Mouse (Mus musculus) B cell, adult 67 days (primary cell): ENCODE data around the gene Dnajc9. TPM values are rescaled to one million over a fixed set of nuclear protein-coding genes. Genes with fewer than 3 reads are reported as not detected.

Source experiments
- total RNA-seq, 2 experiments: library from RNA; stranded (reverse); gene quantifications; 4 replicates each; pipeline ENCODE4 v1.2.4; 2023

Dnajc9 gene
- total RNA-seq, result 10 to 100 TPM; 84.5 to 98.3 TPM

DNA sequence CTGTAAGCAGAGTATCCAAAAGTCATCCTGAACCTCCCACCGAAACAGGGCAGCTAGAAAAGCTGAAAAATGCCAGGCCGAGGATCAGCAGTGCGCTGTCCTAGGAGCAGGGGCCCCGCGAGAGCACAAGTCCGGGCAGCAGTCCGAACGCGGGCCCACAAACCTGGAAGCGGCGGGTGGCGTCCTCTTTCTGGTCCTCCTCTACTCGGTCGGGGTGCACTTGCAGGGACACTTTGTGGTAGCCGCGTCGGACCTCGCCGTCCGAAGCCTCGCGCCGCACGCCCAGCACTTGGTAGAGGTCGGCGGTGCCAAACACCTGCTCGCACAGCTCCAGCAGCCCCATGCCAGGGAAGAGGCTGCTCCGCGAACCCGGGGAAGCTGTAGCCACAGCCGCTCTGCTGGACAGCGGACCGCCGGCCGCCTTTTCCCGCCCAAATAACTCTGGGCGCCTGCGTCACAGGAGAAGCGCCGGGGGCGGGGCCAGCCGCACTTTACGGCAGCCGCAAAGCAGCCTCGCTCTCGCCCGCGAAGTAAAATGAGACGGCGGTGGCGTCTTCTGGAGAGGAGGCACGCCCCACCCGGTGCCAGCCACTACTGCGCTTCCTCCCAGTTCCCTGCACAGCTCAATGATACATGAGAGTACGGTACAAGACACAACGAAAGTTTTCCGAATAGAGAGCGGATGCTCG is at the start of gene Dnajc9:
Gene Dnajc9, minus strand, starts transcription at position 470 of the 689 bp plus-strand sequence.

DNA sequence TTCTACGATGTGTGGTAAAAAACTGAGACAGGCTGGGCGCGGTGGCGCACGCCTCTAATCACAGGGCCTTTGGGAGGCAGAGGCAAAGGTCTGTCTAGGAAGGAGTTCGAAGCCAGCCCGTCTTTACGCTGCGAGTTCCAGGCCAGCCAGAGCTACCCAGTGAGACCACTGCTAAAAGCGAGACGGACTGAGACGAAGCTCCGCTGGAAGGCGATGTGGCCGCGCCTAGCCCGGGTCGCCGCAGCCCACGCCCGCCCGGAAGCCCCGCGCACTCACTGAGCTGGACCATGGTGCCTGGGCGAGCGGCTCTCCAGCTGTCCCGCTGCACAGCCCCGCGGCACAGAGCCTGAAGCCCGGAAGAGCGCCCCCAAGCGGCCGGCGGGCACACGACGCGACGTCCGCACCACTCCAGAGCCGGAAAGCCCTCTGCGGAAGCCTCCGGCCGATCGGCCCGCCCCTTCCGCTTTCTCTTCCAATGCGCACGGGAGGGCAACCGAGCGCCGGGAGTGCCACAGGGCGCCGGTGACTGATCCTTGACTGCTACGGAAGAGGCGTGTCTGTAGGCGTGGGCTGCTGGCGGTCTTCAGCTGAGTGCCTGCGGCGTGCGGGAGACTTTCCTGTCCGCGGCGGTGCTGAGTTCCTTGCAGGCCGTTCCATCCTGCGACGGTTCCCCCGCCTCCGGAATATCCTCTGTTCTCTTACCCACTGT is 4.6 kb upstream of the Dnajc9 start, which contains the start of gene Mrps16:
Gene Mrps16, minus strand, starts transcription at position 430 of the 709 bp plus-strand sequence.

DNA sequence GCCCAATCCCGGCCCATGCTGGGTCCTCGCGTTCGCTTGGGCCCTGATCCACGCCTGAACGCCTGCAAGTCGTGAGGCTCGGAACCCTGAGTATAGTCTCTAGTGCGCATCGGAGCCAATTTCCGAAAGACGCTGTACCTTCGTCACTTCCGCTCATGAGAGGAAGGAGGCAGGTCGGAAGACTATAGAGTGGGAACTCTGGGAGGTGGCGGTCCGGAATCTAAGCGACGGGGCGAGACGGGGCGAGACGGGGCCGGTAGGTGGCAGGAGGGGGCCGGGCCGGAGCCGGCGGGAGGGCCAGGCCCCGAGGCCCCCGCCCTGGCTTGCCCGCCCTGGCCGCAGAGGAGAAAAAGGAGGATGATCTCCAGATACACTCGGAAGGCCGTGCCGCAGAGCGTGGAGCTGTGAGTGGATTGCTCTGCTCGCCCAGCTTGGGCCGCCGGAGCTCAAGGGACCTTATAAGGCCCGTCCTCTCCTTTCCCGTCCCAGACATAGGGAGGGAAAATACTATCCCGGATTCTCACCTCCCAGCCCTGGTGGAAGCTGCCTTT is 40.6 kb downstream of the Dnajc9 start, which contains the start of the genes Ecd and Fam149b:
Gene Ecd, minus strand, starts transcription at position 131 of the 551 bp plus-strand sequence.
Gene Fam149b, plus strand, starts transcription at position 172 of the 551 bp plus-strand sequence.

Other genes starting within 250 kb of the Dnajc9 start
- 10 to 100 TPM; 22.9 to 23.6 TPM for gene Kcnk5, start 207.1 kb downstream of the Dnajc9 start, total RNA-seq
- gene Kcnk16, start 119.7 kb downstream of the Dnajc9 start, total RNA-seq, result not detected
- gene Nudt13, start 94.2 kb downstream of the Dnajc9 start, total RNA-seq, result 10 to 100 TPM; 23.9 to 28.9 TPM
- gene Ecd, start 40.8 kb downstream of the Dnajc9 start, total RNA-seq, result 10 to 100 TPM; 53.1 to 53.9 TPM
- 10 to 100 TPM; 33.6 to 50.8 TPM for gene Fam149b, start 40.7 kb downstream of the Dnajc9 start, total RNA-seq
- 10 to 100 TPM; 38.4 to 38.9 TPM for gene Mrps16, start 4.7 kb upstream of the Dnajc9 start, total RNA-seq
- gene Cfap70, start 63.3 kb upstream of the Dnajc9 start, total RNA-seq, result 1 to 10 TPM; 1.1 to 1.2 TPM
- 10 to 100 TPM; 57.4 to 67.5 TPM for gene Anxa7, start 91.2 kb upstream of the Dnajc9 start, total RNA-seq
- gene Mss51, start 108.0 kb upstream of the Dnajc9 start, total RNA-seq, result 1 to 10 TPM; 5.6 to 8.4 TPM
- gene Ppp3cb, start 157.7 kb upstream of the Dnajc9 start, total RNA-seq, result 100 to 1,000 TPM; 109 to 120 TPM